Mouse (Mus musculus): ENCODE results near the gene Slc5a10.

The Slc5a10 gene

GRCm38 (mm10) chr11:61720636-61721035 is at the start of gene Slc5a10:
TSS of gene Slc5a10 (minus strand) at chr11:61720826.
- DNase-seq: peak; percentile 69 to 81

GRCm38 (mm10) chr11:61761584-61762407 is 41.2 kb upstream of the Slc5a10 start, which contains the start of gene Prpsap2:
TSS of gene Prpsap2 (minus strand) at chr11:61762088.
- peak; percentile 99 to 100 for DNase-seq

- DNase-seq: no peak
Observed at GRCm38 (mm10) chr11:61760518-61760917, 39.9 kb upstream of the Slc5a10 start.

- DNase-seq: no peak
Observed at GRCm38 (mm10) chr11:61757151-61757550, 36.5 kb upstream of the Slc5a10 start.

- DNase-seq: peak; percentile 24 to 37
Observed at GRCm38 (mm10) chr11:61751612-61752011, 31.0 kb upstream of the Slc5a10 start.

- peak; percentile 17 to 54 for DNase-seq
Observed at GRCm38 (mm10) chr11:61747161-61747560, 26.5 kb upstream of the Slc5a10 start.

GRCm38 (mm10) chr11:61745781-61746180 is 25.2 kb upstream of the Slc5a10 start:
- DNase-seq: peak in 1 of 2 experiments; percentile 32

- DNase-seq: no peak
Observed at GRCm38 (mm10) chr11:61744460-61744859, 23.8 kb upstream of the Slc5a10 start.

GRCm38 (mm10) chr11:61743768-61744167 is 23.1 kb upstream of the Slc5a10 start:
- DNase-seq: no peak

- no peak for DNase-seq
Observed at GRCm38 (mm10) chr11:61740500-61740899, 19.9 kb upstream of the Slc5a10 start.

- DNase-seq: no peak
Observed at GRCm38 (mm10) chr11:61737290-61737689, 16.7 kb upstream of the Slc5a10 start.

GRCm38 (mm10) chr11:61732672-61733071 is 12.0 kb upstream of the Slc5a10 start:
- DNase-seq: no peak

GRCm38 (mm10) chr11:61728037-61728436 is 7.4 kb upstream of the Slc5a10 start:
- DNase-seq: peak; percentile 63 to 76

- DNase-seq: peak; percentile 77 to 84
Observed at GRCm38 (mm10) chr11:61722077-61722476, 1.5 kb upstream of the Slc5a10 start.

GRCm38 (mm10) chr11:61719826-61720225 is 800 bp downstream of the Slc5a10 start:
- peak; percentile 62 to 69 for DNase-seq

GRCm38 (mm10) chr11:61719387-61719786 is 1.2 kb downstream of the Slc5a10 start:
- peak in 1 of 2 experiments; percentile 47 for DNase-seq

- DNase-seq: no peak
Observed at GRCm38 (mm10) chr11:61717990-61718389, 2.6 kb downstream of the Slc5a10 start.

GRCm38 (mm10) chr11:61715130-61715529 is 5.5 kb downstream of the Slc5a10 start:
- no peak for DNase-seq

GRCm38 (mm10) chr11:61714346-61715117 is 6.1 kb downstream of the Slc5a10 start:
- DNase-seq: peak; percentile 81 to 82

- no peak for DNase-seq
Observed at GRCm38 (mm10) chr11:61713157-61713855, 7.3 kb downstream of the Slc5a10 start.

GRCm38 (mm10) chr11:61708928-61709327 is 11.7 kb downstream of the Slc5a10 start:
- DNase-seq: peak in 1 of 2 experiments; percentile 43

- DNase-seq: no peak
Observed at GRCm38 (mm10) chr11:61706232-61706631, 14.4 kb downstream of the Slc5a10 start.

GRCm38 (mm10) chr11:61705581-61705980 is 15.0 kb downstream of the Slc5a10 start:
- no peak for DNase-seq

Measured in kidney, postnatal 36 days (tissue).